Mouse (Mus musculus): Measurements from ENCODE around the gene Kif5a. TPM values are rescaled to one million over a fixed set of nuclear protein-coding genes. Genes with fewer than 3 reads are reported as not detected.
A peak's percentile ranks its signal among the peaks of the same experiment; 100 is the strongest.

The Kif5a gene
- polyA plus RNA-seq, 2 experiments = 0.01 to 0.11 TPM

- peak; percentile 2; the same call in 1 of the 2 replicates for TF ChIP-seq CTCF (IDR thresholded peaks at IDR 0.05; ENCODE audit: low read depth)
- TF ChIP-seq EP300 (IDR thresholded peaks at IDR 0.05; ENCODE audit: low read depth) = no peak
- Histone ChIP-seq H3K9me3 (ENCODE audit: control insufficient read depth, low read length) (no peaks in the 10 kb centered on the region), H3K9ac (replicated peaks) (no peak overlapping the region), H3K36me3 (replicated peaks; ENCODE audit: control insufficient read depth, insufficient read depth, low read depth) (no peaks in the 10 kb centered on the region), H3K4me1 (replicated peaks; ENCODE audit: control insufficient read depth in 2 of 2, insufficient read depth in 2 of 2, low read length in 1 of 2) (peaks cover 2 to 9% of the 10 kb centered on the region in 2 experiments; a peak in 3 of 4 replicates), H3K4me3 (ENCODE audit: insufficient read depth in 1 of 2, low read depth in 2 of 2, low read length in 2 of 2) (no peak overlapping the region), H3K27ac (no peak overlapping the region), H3K27me3 (ENCODE audit: control insufficient read depth, insufficient read depth, low read length) (peaks cover 26% of the 10 kb centered on the region), H3K4me2 (ENCODE audit: low read depth) (peak overlapping the region; percentile 25)
- 14% methylated on average over 20 of the region's 20 CpGs for WGBS (ENCODE audit: insufficient replicate concordance)
- ATAC-seq (ENCODE audit: insufficient read depth) (peak; percentile 20; the same call in 1 of the 2 replicates), DNase-seq (ENCODE audit: low read depth in 3 of 3, low spot score in 3 of 3) (no peak)
These were observed 79.4 kb downstream of the Kif5a start for GRCm38 (mm10) chr10:127183759-127184158.

DNA sequence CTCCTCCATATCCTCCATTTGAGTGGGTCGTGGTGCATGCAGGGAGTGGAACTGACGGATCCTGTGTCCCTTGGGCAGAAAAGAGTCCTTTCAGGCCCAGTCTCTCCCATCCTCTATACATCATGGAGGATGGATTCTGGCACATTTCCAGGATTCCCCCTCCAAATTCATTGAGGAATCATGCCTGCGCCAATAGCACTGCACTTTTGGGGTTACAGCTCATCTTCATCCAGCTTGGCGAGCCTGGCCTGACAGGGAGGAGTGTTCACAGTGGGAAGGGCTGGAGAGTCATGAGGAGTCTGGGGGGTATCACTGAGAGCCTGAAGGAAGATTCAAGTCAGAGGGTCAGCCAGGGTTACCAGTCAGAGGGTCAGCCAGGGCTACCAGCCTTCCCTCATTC, 80.5 kb downstream of the Kif5a start:
- Histone ChIP-seq H3K4me1 (replicated peaks; ENCODE audit: control insufficient read depth in 2 of 2, insufficient read depth in 2 of 2, low read length in 1 of 2) (peaks cover 7 to 15% of the 10 kb centered on the region in 2 experiments; a peak in 3 of 4 replicates), H3K27ac (no peak overlapping the region), H3K9ac (replicated peaks) (no peak overlapping the region), H3K9me3 (ENCODE audit: control insufficient read depth, low read length) (no peaks in the 10 kb centered on the region), H3K36me3 (replicated peaks; ENCODE audit: control insufficient read depth, insufficient read depth, low read depth) (no peaks in the 10 kb centered on the region), H3K4me3 (ENCODE audit: insufficient read depth in 1 of 2, low read depth in 2 of 2, low read length in 2 of 2) (no peak overlapping the region), H3K4me2 (ENCODE audit: low read depth) (no peak overlapping the region), H3K27me3 (ENCODE audit: control insufficient read depth, insufficient read depth, low read length) (peaks cover 37% of the 10 kb centered on the region)
- no peak for ATAC-seq (ENCODE audit: insufficient read depth)
- TF ChIP-seq CTCF (IDR thresholded peaks at IDR 0.05; ENCODE audit: low read depth) (no peak), EP300 (IDR thresholded peaks at IDR 0.05; ENCODE audit: low read depth) (no peak)
- DNase-seq (ENCODE audit: low read depth in 3 of 3, low spot score in 3 of 3) = no peak
- 70% methylated on average over 4 of the region's 4 CpGs for WGBS (ENCODE audit: insufficient replicate concordance)

DNA sequence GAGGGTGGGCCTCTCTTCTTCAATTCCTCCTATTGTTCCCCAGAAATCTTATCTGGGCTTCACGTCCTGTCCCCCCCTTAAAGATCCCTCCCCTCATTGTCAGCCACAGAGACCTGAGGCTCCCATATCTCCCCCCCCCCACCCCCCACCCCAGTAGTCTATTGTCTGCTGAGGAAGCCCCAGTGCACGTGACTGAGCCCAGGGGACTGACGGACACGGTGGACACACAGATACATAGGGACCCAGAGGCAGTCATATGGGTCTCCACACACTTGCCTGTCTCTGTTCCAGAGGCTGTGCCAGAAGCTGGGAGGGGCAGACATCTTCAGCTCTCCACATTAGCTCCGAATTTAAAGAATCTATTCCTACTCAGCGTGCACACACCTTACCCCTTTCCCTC, 81.6 kb downstream of the Kif5a start:
- Histone ChIP-seq H3K4me1 (replicated peaks; ENCODE audit: control insufficient read depth in 2 of 2, insufficient read depth in 2 of 2, low read length in 1 of 2) (peaks cover 11 to 17% of the 10 kb centered on the region in 2 experiments), H3K9me3 (ENCODE audit: control insufficient read depth, low read length) (no peaks in the 10 kb centered on the region), H3K27me3 (ENCODE audit: control insufficient read depth, insufficient read depth, low read length) (peaks cover 43% of the 10 kb centered on the region), H3K36me3 (replicated peaks; ENCODE audit: control insufficient read depth, insufficient read depth, low read depth) (no peaks in the 10 kb centered on the region), H3K4me3 (ENCODE audit: insufficient read depth in 1 of 2, low read depth in 2 of 2, low read length in 2 of 2) (no peak overlapping the region), H3K27ac (no peak overlapping the region), H3K4me2 (ENCODE audit: low read depth) (no peak overlapping the region), H3K9ac (replicated peaks) (no peak overlapping the region)
- ATAC-seq (ENCODE audit: insufficient read depth) (no peak), DNase-seq (ENCODE audit: low read depth in 3 of 3, low spot score in 3 of 3) (no peak)
- no peak for TF ChIP-seq EP300 (IDR thresholded peaks at IDR 0.05; ENCODE audit: low read depth)
- no peak for TF ChIP-seq CTCF (IDR thresholded peaks at IDR 0.05; ENCODE audit: low read depth)
- WGBS (ENCODE audit: insufficient replicate concordance) = 35% methylated on average over 6 of the region's 6 CpGs

- no peak overlapping the region for H3K27ac ChIP-seq
These were observed 82.5 kb downstream of the Kif5a start for GRCm38 (mm10) chr10:127180695-127181047.

GRCm38 (mm10) chr10:127179871-127180694, 83.1 kb downstream of the Kif5a start, which contains the start of gene Slc26a10:
Gene Slc26a10 (minus strand): TSS chr10:127180645.
- no peak for TF ChIP-seq CTCF (IDR thresholded peaks at IDR 0.05; ENCODE audit: low read depth)
- no peak for TF ChIP-seq EP300 (IDR thresholded peaks at IDR 0.05; ENCODE audit: low read depth)
- H3K27me3 ChIP-seq (ENCODE audit: control insufficient read depth, insufficient read depth, low read length) = peaks cover 46% of the 10 kb centered on the region
- DNase-seq (ENCODE audit: low read depth in 3 of 3, low spot score in 3 of 3) = no peak
- WGBS (ENCODE audit: insufficient replicate concordance) = 4% methylated on average over 34 of the region's 34 CpGs
- no peaks in the 10 kb centered on the region for H3K36me3 ChIP-seq (replicated peaks; ENCODE audit: control insufficient read depth, insufficient read depth, low read depth)
- no peak within 1 kb of the TSS for H3K27ac ChIP-seq
- no peak within 1 kb of the TSS for H3K9ac ChIP-seq (replicated peaks)
- no peaks in the 10 kb centered on the region for H3K9me3 ChIP-seq (ENCODE audit: control insufficient read depth, low read length)
- H3K4me1 ChIP-seq (replicated peaks; ENCODE audit: control insufficient read depth in 2 of 2, insufficient read depth in 2 of 2, low read length in 1 of 2) = peaks cover 11 to 15% of the 10 kb centered on the region in 2 experiments
- H3K4me2 ChIP-seq (ENCODE audit: low read depth) = no peak within 1 kb of the TSS; the same call in 1 of the 2 replicates
- ATAC-seq (ENCODE audit: insufficient read depth) = no peak
- no peak within 1 kb of the TSS for H3K4me3 ChIP-seq (ENCODE audit: insufficient read depth in 1 of 2, low read depth in 2 of 2, low read length in 2 of 2)

More at GRCm38 (mm10) chr10:127180695-127181047, 82.5 kb downstream of the Kif5a start:
- WGBS (ENCODE audit: insufficient replicate concordance) = 4% methylated on average over 3 of the region's 3 CpGs
- H3K9me3 ChIP-seq (ENCODE audit: control insufficient read depth, low read length) = no peaks in the 10 kb centered on the region
- DNase-seq (ENCODE audit: low read depth in 3 of 3, low spot score in 3 of 3) (no peak), ATAC-seq (ENCODE audit: insufficient read depth) (no peak)
- H3K4me2 ChIP-seq (ENCODE audit: low read depth) = no peak overlapping the region
- no peak overlapping the region for H3K4me3 ChIP-seq (ENCODE audit: insufficient read depth in 1 of 2, low read depth in 2 of 2, low read length in 2 of 2)
- no peaks in the 10 kb centered on the region for H3K36me3 ChIP-seq (replicated peaks; ENCODE audit: control insufficient read depth, insufficient read depth, low read depth)
- H3K4me1 ChIP-seq (replicated peaks; ENCODE audit: control insufficient read depth in 2 of 2, insufficient read depth in 2 of 2, low read length in 1 of 2) = peaks cover 11 to 15% of the 10 kb centered on the region in 2 experiments
- H3K9ac ChIP-seq (replicated peaks) = no peak overlapping the region
- H3K27me3 ChIP-seq (ENCODE audit: control insufficient read depth, insufficient read depth, low read length) = peaks cover 46% of the 10 kb centered on the region
- TF ChIP-seq EP300 (IDR thresholded peaks at IDR 0.05; ENCODE audit: low read depth) (no peak), CTCF (IDR thresholded peaks at IDR 0.05; ENCODE audit: low read depth) (no peak)

Data from liver, embryonic 14.5 days (tissue).